Mouse (Mus musculus): ENCODE measurements around the gene Tiam2. TPM values are rescaled to one million over a fixed set of nuclear protein-coding genes. Genes with fewer than 3 reads are reported as not detected.

Tiam2 gene
- polyA plus RNA-seq, 1 experiment from 2014 or later = 0.56 TPM

DNA sequence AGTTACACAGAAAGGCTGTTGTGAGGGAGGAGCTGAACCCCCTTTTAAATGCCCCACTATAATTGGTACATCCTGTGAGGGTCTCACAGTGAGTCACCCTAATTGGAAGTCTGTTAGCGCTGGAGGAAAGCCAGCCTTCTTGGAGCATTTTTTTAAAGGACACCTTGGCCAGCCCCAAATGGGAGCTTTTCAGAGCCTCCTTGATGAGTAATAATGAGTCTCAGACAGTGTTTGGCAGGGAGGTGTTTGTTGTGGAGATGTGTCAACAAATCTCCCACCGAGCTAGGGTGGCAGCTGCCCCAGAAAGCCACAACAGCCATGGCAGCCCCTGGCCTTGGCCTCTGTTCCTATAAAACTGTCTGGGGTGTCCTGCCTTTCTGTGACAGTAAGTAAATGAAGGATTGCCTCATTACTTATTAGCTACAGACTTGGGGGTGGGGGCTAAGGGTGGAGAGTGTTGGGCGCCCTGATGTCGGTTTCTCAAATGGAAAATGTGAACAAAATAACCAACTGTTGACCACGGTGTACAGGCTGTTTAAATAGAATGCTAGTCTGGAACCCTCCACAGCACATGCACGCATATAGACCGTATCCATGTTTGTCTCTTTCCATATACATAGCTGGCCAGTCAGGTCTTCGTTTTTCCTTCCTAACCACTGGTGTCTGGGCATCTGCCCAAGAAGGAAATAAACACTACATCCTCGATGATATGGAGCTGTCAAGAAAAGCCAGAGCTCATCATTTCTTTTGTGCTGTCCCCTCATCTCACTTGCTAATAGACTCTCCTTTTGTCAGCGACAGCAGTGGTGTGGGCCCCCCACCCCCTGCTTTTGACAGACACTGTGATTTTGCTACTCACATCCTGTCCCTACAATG is 116.4 kb downstream of the Tiam2 start:
- Histone ChIP-seq H3K4me2 (ENCODE audit: low read depth, low read length) (no peak overlapping the region), H3K4me1 (ENCODE audit: insufficient read depth) (no peaks in the 10 kb centered on the region), H3K27me3 (ENCODE audit: insufficient read depth, low read length) (no peaks in the 10 kb centered on the region), H3K9me3 (ENCODE audit: low read length) (no peaks in the 10 kb centered on the region), H3K4me3 (ENCODE audit: low read depth, low read length) (no peak overlapping the region), H3K27ac (ENCODE audit: low read depth) (no peak overlapping the region), H3K9ac (replicated peaks) (no peak overlapping the region), H3K36me3 (replicated peaks; ENCODE audit: insufficient read depth, low read length) (no peaks in the 10 kb centered on the region)
- ATAC-seq (peak; percentile 29), DNase-seq (no peak)
- TF ChIP-seq EP300 (IDR thresholded peaks at IDR 0.05; ENCODE audit: low read depth) (peak; percentile 21; the same call in 1 of the 2 replicates), CTCF (IDR thresholded peaks at IDR 0.05; ENCODE audit: low read depth) (no peak)
- WGBS (ENCODE audit: insufficient replicate concordance) = 55% methylated on average over 10 of the region's 10 CpGs

DNA sequence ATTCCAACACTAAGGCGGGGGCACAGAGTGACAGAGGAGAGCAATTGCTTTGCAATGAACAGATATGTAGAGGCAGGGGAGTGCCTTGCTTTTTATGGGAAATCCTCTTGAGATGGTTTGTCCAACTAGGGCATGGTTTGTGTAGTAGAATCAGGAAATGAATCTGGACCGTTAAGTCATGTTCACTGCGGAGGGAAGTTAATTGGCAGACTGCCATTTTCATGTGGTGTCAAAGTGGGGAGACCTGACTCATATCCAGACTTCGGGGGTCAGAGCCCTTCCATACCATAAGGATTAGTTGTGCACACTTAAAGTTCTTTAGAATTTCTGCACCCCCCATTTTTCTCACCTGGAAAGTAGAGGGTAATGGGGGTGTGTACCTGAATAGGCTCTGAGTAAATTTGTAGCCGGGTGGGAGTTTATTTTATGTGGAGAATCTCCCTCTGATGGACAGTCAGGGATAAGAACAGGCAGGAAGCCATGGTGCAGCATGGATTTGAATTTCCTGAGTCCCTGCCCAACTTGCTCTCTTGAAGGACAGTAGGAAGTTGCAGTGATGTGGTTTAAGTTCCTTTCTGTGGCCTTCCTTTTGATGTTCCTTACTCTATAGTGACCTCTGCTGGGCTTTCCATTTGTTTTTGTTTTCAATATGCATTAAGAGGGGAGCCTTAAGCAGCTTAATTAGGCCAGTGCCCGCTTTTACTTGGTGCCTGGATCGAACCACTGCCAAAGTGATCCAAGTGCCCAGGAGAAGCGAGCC is 120.0 kb downstream of the Tiam2 start:
- H3K27me3 ChIP-seq (ENCODE audit: insufficient read depth, low read length) = no peaks in the 10 kb centered on the region
- DNase-seq (no peak), ATAC-seq (no peak)
- no peaks in the 10 kb centered on the region for H3K9me3 ChIP-seq (ENCODE audit: low read length)
- H3K9ac ChIP-seq (replicated peaks) = no peak overlapping the region
- H3K4me2 ChIP-seq (ENCODE audit: low read depth, low read length) = no peak overlapping the region
- TF ChIP-seq CTCF (IDR thresholded peaks at IDR 0.05; ENCODE audit: low read depth) (peak; percentile 61), EP300 (IDR thresholded peaks at IDR 0.05; ENCODE audit: low read depth) (no peak)
- no peak overlapping the region for H3K27ac ChIP-seq (ENCODE audit: low read depth)
- H3K4me1 ChIP-seq (ENCODE audit: insufficient read depth) = no peaks in the 10 kb centered on the region
- 49% methylated on average over 8 of the region's 8 CpGs for WGBS (ENCODE audit: insufficient replicate concordance)
- H3K4me3 ChIP-seq (ENCODE audit: low read depth, low read length) = no peak overlapping the region
- H3K36me3 ChIP-seq (replicated peaks; ENCODE audit: insufficient read depth, low read length) = no peaks in the 10 kb centered on the region

DNA sequence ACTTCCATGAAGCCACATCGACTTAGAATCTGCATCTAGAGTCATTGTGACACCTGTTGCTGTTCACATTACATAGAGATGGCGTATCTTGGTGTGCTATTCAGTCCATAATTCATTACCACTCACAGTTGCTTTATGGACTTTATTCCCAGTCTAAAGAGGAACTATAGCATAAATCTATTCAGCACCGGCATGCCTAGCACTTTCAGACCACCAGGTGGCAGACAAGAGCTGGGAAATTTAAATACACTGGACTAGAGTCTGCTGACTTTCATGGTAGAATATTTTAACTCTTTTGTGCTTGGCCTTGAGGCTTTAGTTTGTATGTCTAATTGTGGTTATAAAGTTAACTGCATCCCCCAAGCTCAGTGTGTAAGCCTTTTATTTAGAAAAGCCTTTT is 122.4 kb downstream of the Tiam2 start:
- TF ChIP-seq EP300 (IDR thresholded peaks at IDR 0.05; ENCODE audit: low read depth) = no peak
- TF ChIP-seq CTCF (IDR thresholded peaks at IDR 0.05; ENCODE audit: low read depth) = peak; percentile 87
- ATAC-seq (no peak), DNase-seq (peak; percentile 78)
- Histone ChIP-seq H3K27me3 (ENCODE audit: insufficient read depth, low read length) (no peaks in the 10 kb centered on the region), H3K4me1 (ENCODE audit: insufficient read depth) (no peaks in the 10 kb centered on the region), H3K9me3 (ENCODE audit: low read length) (no peaks in the 10 kb centered on the region), H3K4me3 (ENCODE audit: low read depth, low read length) (no peak overlapping the region), H3K27ac (ENCODE audit: low read depth) (no peak overlapping the region), H3K4me2 (ENCODE audit: low read depth, low read length) (no peak overlapping the region), H3K36me3 (replicated peaks; ENCODE audit: insufficient read depth, low read length) (no peaks in the 10 kb centered on the region), H3K9ac (replicated peaks) (no peak overlapping the region)
- 32% methylated on average over 3 of the region's 3 CpGs for WGBS (ENCODE audit: insufficient replicate concordance)

DNA sequence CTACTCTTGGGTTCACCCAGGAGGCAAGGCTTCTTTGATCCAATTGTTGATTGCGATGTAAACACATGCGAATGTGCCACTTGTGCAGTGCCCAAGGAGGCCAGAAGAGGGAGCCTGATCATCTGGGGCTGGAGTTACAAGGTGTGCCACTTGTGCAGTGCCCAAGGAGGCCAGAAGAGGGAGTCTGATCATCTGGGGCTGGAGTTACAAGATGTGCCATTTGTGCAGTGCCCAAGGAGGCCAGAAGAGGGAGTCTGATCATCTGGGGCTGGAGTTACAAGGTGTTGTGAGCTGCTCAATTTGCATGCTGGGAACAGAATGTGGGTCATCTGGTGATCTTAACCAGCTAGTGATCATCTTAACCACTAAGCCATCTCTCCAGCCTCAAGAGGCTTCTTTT is 124.7 kb downstream of the Tiam2 start:
- TF ChIP-seq CTCF (IDR thresholded peaks at IDR 0.05; ENCODE audit: low read depth) (peak; percentile 98), EP300 (IDR thresholded peaks at IDR 0.05; ENCODE audit: low read depth) (no peak)
- ATAC-seq = peak; percentile 86
- no peaks in the 10 kb centered on the region for H3K36me3 ChIP-seq (replicated peaks; ENCODE audit: insufficient read depth, low read length)
- no peak overlapping the region for H3K4me3 ChIP-seq (ENCODE audit: low read depth, low read length)
- H3K4me1 ChIP-seq (ENCODE audit: insufficient read depth) = no peaks in the 10 kb centered on the region
- no peak overlapping the region for H3K9ac ChIP-seq (replicated peaks)
- no peaks in the 10 kb centered on the region for H3K27me3 ChIP-seq (ENCODE audit: insufficient read depth, low read length)
- no peak overlapping the region for H3K27ac ChIP-seq (ENCODE audit: low read depth)
- WGBS (ENCODE audit: insufficient replicate concordance) = 65% methylated on average over 2 of the region's 2 CpGs
- DNase-seq = peak; percentile 81
- H3K9me3 ChIP-seq (ENCODE audit: low read length) = no peaks in the 10 kb centered on the region
- H3K4me2 ChIP-seq (ENCODE audit: low read depth, low read length) = no peak overlapping the region

DNA sequence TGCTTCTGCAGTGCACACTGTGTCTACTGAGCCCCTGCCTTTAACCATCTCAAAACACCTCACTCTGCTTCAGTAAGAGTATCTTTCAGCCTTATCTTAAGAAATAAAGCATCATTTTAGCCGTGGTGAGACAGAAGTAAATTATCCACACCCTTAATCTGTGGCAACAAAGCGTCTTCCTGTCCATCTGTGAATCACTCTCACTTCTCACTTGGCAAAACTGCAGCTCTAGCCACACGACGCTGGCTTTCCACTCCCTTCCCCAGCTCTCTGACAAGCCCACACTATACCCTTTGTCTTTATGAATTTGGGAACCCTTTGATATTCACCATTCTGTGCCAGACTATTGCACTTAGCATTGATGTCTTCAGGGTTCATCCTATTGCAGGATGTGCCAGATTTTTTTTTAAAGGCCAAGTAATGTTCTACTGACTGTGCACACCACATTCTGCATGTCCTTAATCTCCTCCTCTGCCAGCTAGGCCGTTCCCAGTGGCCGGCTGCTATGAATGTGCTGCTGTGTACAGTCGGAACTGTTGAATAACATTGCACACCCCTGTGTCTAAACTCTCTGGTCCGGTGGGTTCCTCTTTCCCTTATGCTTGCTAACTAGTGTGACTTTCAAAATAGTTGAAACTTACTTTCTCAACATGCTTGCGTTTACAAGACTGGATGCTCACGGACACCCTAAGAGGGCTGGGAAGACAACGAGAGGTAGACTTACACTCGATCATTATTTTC is 126.4 kb downstream of the Tiam2 start:
- no peak overlapping the region for H3K4me3 ChIP-seq (ENCODE audit: low read depth, low read length)
- peak overlapping the region; percentile 60 for H3K27ac ChIP-seq (ENCODE audit: low read depth)
- no peak for DNase-seq
- H3K27me3 ChIP-seq (ENCODE audit: insufficient read depth, low read length) = no peaks in the 10 kb centered on the region
- 59% methylated on average over 12 of the region's 12 CpGs for WGBS (ENCODE audit: insufficient replicate concordance)
- TF ChIP-seq EP300 (IDR thresholded peaks at IDR 0.05; ENCODE audit: low read depth) = no peak
- no peak for TF ChIP-seq CTCF (IDR thresholded peaks at IDR 0.05; ENCODE audit: low read depth)
- no peaks in the 10 kb centered on the region for H3K9me3 ChIP-seq (ENCODE audit: low read length)
- H3K4me2 ChIP-seq (ENCODE audit: low read depth, low read length) = peak overlapping the region; percentile 13; the same call in 1 of the 2 replicates
- H3K36me3 ChIP-seq (replicated peaks; ENCODE audit: insufficient read depth, low read length) = no peaks in the 10 kb centered on the region
- no peaks in the 10 kb centered on the region for H3K4me1 ChIP-seq (ENCODE audit: insufficient read depth)
- no peak overlapping the region for H3K9ac ChIP-seq (replicated peaks)
- no peak for ATAC-seq

Data from liver, postnatal 0 days (tissue).